ENCODE assay signal across 35 mouse cellular contexts in genomic region chr5:76645091-76645868, GRCm38 (mm10).
"Had no signal": no experiment of that assay in that cellular context is flagged by ENCODE, and none has a peak within 500 bp of the region (broad histone marks: within the 10 kb centered on the region; RNA-seq: fewer than 3 reads in every experiment).

No protein-coding gene starts in this region.

- H3K9ac ChIP-seq: heart, embryonic 12.5 days; heart, embryonic 13.5 days; heart, embryonic 15.5 days; hindbrain, embryonic 12.5 days; hindbrain, embryonic 13.5 days; hindbrain, embryonic 14.5 days; hindbrain, embryonic 15.5 days; intestine, embryonic 15.5 days; kidney, embryonic 15.5 days had no signal

- H3K4me3 ChIP-seq: heart, embryonic 10.5 days; heart, embryonic 12.5 days; heart, embryonic 13.5 days; heart, embryonic 15.5 days; hindbrain, embryonic 10.5 days; hindbrain, embryonic 12.5 days; hindbrain, embryonic 13.5 days; hindbrain, embryonic 15.5 days; intestine, embryonic 15.5 days; kidney, embryonic 15.5 days; layer of hippocampus, adult 2 months; left cerebral cortex, adult 2 months had no signal

- H3K4me2 ChIP-seq: heart, embryonic 12.5 days; heart, embryonic 13.5 days; heart, embryonic 15.5 days; hindbrain, embryonic 12.5 days; hindbrain, embryonic 13.5 days; hindbrain, embryonic 14.5 days; hindbrain, embryonic 15.5 days; intestine, embryonic 15.5 days; kidney, embryonic 15.5 days had no signal

- ATAC-seq: hindbrain, embryonic 16.5 days; hindbrain, postnatal 0 days; inflammation-experienced regulatory T-cells, adult 6 months; intestine, embryonic 15.5 days; intestine, embryonic 16.5 days; intestine, postnatal 0 days had no signal

- H3K4me1 ChIP-seq: heart, embryonic 10.5 days; heart, embryonic 12.5 days; heart, embryonic 13.5 days; heart, embryonic 15.5 days; hindbrain, embryonic 10.5 days; hindbrain, embryonic 12.5 days; hindbrain, embryonic 13.5 days; hindbrain, embryonic 15.5 days; intestine, embryonic 15.5 days; kidney, embryonic 15.5 days had no signal

- H3K9me3 ChIP-seq: heart, embryonic 10.5 days; heart, embryonic 12.5 days; heart, embryonic 13.5 days; heart, embryonic 15.5 days; hindbrain, embryonic 10.5 days; hindbrain, embryonic 12.5 days; hindbrain, embryonic 13.5 days; hindbrain, embryonic 15.5 days; intestine, embryonic 15.5 days; kidney, embryonic 15.5 days had no signal

- DNase-seq: heart, postnatal 10 days; heart, postnatal 14 days; heart, postnatal 36 days; heart, postnatal 4 days; kidney, adult 11 months; kidney, adult 18-20 months; kidney, adult 2 months; kidney, adult 8-10 months; kidney, adult 9 months; kidney, postnatal 10 days; kidney, postnatal 14 days; kidney, postnatal 25 days; kidney, postnatal 36 days; kidney, postnatal 4 days; layer of hippocampus, adult 9-11 months; layer of hippocampus, postnatal 36 days had no signal

- H3K27ac ChIP-seq: heart, embryonic 10.5 days; heart, embryonic 13.5 days; heart, embryonic 15.5 days; hindbrain, embryonic 10.5 days; hindbrain, embryonic 12.5 days; hindbrain, embryonic 13.5 days; hindbrain, embryonic 14.5 days; hindbrain, embryonic 15.5 days; hindbrain, postnatal 0 days; intestine, embryonic 15.5 days; kidney, embryonic 15.5 days; kidney, postnatal 0 days; layer of hippocampus, adult 2 months; left cerebral cortex, adult 2 months had no signal

- H3K27me3 ChIP-seq: heart, embryonic 12.5 days; heart, embryonic 13.5 days; heart, embryonic 15.5 days; hindbrain, embryonic 12.5 days; hindbrain, embryonic 13.5 days; hindbrain, embryonic 15.5 days; intestine, embryonic 15.5 days; kidney, embryonic 15.5 days had no signal
